Mouse (Mus musculus): ENCODE measurements at regions not wholly inside any gene's neighbourhood (a gene's known extent, or its start where the extent isn't known, plus 50 kb on each side); places are given as distances from the start of the nearest gene placed in this dataset.
"Not testable (repeated sequence)": the region's sequence is repeated elsewhere in the genome, so short reads cannot be mapped to it uniquely, and the experiment has no call there.

DNA sequence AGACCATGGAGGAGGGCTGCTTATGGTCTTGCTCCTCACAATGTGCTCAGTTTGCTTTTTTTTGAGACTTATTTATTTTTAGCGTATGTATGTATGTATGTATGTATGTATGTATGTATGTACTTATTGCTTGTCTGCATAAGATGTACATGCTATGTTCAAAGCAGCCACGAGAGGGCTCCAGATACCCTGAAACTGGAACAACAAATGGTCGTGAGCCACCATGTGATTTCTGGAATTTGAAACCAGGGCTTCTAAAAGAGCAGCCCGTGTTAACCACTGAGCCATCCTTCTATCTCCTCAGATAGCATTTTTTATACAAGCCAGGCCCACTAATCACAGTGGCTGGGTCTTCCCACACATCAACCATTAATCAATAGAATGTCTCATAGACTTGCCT, 611.2 kb downstream of the 5730507C01Rik start:
- no peak for DNase-seq

DNA sequence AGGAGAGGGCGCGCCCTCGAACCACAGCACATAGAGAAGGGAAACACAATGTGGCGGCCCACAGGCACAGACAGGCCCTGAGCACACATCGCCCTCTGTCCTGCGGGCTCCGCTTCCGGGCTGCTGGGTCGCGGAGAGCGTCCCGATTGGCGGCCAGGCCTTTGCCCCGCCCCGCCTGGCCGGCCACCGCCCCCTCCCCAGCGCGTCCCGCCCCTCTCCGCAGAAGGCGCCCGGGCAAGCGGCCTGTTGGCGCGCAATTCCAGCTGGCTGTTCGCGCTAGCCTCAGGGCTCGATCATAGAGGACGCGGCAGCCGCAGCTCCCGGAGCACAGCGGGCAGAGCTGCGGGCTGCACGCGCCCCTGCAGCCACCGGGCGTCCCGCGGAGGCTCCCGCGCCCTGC, 661.3 kb downstream of the 5730507C01Rik start:
- DNase-seq, result peak; percentile 3

DNA sequence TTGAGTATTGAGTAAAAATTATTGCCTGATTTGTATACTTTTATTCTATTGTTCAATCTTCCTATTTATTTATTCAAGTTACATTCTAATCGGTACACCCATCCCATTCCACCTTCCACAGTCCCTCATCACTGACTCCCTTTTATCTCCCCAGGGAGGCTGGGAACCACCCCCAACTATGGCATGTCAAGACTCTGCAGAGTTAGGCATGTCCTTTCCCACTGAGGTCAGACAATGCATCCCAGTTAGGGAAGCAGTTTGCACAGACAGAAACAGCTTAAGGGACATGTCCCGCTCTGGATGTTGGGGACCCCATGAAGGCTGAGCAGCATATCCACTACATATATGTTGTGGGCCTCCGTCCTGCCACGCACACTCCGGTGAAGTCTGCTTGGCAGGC, 678.1 kb downstream of the 5730507C01Rik start:
- DNase-seq, result no peak

DNA sequence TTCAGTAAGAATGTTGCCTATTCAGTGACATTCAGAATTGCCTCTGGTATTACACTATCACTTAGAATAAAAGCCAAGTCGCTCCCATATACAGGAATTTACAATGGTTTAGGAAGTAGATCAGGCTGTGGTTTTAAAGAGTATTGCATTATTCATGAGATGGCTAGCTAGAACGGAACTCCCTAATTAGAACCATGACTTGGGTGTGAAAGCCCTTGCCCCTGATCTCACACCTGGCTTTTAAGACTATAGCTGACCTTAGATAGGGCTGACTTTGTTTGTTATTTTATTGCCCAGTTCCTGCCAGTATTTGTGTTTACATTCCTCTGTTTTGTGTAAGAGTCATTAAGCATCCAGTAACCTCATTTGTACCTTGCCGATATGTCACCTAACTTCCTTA, 678.7 kb downstream of the 5730507C01Rik start:
- DNase-seq, result not testable (repeated sequence)

DNA sequence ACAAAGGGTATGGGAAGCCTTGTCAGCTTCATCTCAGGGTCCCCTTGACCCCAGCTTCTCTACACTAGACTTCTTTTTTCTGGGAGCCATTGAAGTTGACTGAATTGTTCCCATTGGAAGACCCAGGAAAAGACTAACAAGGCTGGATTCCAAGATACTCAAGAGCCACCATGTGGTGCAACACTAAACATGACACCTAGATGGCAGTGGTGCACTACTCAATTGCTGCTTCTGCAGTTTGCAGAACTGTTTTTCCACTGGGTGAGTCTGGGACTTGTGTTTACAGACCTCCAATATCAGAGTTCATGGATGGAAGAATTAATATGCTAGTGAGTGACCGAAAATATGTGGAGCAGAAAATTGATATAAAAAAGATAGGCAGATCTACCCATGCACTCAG, 709.7 kb downstream of the 5730507C01Rik start:
- not testable (repeated sequence) for DNase-seq

DNA sequence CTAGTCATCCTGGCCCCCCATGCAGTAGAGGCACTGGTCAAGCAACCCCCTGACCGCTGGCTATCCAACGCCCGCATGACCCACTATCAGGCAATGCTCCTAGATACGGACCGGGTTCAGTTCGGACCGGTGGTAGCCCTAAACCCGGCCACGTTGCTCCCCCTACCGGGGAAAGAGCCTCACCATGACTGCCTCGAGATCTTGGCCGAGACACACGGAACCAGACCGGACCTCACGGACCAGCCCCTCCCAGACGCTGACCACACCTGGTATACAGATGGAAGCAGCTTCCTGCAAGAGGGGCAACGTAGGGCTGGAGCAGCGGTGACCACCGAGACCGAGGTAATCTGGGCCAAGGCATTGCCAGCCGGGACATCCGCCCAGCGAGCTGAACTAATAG, 707.6 kb upstream of the Gm21863 start:
- DNase-seq, result peak; percentile 47

DNA sequence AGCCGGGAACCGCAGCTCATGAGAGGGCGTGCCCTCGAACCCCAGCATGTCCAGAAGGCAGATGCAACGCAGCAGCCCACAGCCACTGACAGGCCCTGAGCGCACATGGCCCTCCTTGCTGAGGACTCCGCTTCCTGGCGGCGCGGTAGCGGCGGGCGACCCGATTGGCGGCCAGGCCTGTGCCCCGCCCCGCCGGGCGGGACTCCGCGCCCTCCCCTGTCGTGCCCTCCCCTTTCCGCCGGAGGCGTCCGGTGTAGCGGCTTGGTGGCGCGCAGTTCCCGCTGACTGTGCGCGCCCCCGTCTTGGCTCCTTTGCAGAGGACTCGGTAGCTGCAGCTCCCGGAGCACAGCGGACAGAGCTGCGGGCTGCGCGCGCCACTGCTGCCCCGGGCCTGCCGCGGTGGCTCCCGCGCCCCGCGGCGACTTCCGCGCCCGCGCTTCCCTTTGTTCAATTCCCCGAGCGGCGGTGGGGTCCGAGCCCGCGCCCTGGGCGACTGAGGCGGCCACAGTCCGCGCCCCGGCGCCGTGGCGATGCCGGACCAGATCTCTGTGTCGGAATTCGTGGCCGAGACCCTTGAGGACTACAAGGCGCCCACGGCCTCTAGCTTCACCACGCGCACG, 665.9 kb upstream of the Gm21863 start:
- DNase-seq, result peak; percentile 90

DNA sequence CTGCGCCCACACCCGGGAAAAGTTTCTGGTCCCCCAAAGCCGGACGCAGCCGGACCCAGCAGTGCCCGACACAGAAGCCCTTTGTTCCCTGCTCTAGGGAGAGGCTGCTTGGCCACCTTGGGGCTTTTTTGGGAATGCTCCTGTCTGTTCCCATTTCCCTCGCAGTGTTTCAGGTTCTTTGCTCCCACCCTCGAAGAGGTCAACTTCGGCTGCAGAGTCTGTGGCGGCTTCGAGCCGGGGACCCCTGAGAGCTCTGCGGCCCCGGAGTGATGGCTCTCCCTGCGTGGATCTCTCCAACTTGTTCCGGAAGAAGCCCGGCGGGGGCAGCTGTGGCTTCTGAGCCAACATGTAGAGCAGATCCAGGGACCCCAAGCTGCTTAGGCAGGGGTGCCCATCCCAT, 665.3 kb upstream of the Gm21863 start:
- DNase-seq, result not testable (repeated sequence)

DNA sequence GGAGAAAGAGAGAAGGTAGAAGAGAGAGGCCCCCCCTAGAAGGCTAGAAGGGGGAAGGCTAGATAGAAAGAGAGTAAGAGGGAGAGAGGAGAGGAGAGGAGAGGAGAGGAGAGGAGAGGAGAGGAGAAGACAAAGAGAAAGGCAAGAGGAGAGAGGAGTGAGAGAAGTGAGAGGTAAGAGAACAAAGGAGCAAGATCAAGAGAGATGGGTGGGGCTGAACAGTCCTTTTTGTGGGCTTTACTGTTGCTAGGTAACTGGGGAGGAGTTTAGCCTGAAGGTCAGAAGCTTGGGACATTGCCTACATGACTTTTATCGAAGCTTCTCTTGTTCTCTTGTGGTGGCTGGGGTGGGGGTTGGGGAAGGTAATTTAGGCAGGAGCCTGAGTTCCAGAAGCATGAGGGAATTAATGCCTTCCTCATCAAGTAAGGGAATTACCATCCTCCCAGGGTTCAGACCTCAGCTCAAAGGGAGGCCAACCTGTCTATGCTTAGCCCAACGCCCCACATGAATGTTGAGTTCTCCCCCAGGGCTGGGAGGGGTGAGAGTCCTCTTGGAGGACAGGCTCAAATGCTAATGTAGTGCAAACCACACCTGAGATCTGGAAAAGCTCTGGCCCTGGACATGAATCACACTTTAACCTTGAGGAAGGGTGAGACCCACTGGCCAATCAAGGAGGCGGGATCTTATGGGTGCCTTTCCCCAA, 662.1 kb upstream of the Gm21863 start:
- not testable (repeated sequence) for DNase-seq

Data from adrenal gland, adult 2 months (tissue).